Mouse (Mus musculus): ENCODE results near the gene Usf1.
A peak's percentile ranks its signal among the peaks of the same experiment; 100 is the strongest.

DNA sequence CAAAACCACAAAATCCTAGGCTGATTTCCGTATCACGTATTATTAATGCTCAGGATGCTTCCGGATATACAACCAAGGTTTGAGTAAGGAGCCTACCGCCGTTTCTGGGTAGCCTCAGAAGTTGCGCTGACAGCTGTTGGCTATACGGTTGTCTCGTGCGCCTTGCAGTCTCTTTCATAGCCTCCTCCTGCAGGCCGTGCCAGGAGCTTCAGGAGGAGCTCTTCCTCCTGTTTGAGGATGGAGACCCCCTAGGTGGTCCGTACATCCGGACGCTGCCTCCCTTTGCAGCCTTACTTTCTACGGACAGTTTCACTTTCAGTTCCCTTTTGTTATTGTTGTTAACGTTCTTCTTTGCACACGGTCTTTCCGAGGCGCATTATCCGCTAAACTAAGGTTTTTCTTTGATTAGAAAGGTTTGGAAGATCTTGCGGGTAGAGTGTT lies 908 bp downstream of the Usf1 start:
- TF ChIP-seq CTCF (IDR thresholded peaks at IDR 0.05; ENCODE audit: low read depth) = peak; percentile 28
- TF ChIP-seq EP300 (IDR thresholded peaks at IDR 0.05; ENCODE audit: low read depth) = no peak
